In the genomic region with DNA sequence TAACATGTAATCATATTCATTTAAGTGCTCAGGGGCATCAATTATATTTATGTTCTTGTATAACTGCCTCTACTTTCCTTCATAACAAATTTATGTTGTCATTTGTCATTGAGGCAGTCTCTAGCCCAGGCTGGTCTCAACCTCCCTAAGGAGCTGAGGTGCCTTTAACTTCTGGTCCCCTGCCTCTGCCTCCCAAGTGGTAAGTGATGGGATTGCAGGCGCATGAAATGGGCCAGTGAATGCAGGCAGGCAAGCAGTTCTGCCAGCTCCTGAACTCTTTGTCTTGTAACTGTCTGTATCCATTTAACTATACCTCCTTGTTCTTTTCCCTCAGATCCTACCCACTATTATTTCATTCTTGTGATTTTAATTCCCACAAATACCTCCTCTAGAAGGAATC, we compare ENCODE assay signal across 11 mouse cellular contexts. TPM values are rescaled to one million over a fixed set of nuclear protein-coding genes. Genes with fewer than 3 reads are reported as not detected.
DNase-seq lines count a peak whose midpoint lies in the region; TF ChIP-seq lines count a peak whose summit lies in the region.
"Had no signal": no experiment of that assay in that cellular context is flagged by ENCODE, and none has a peak within 500 bp of the region (broad histone marks: within the 10 kb centered on the region; RNA-seq: fewer than 3 reads in every experiment).

No protein-coding gene starts in this region.

- no peak overlapping the region for H3K4me2 ChIP-seq in CH12.LX (ENCODE audit: insufficient read depth, low read depth, poor library complexity, severe bottlenecking)
- H3K4me2 ChIP-seq: hindbrain, embryonic 13.5 days; midbrain, embryonic 11.5 days had no signal

- no peaks in the 10 kb centered on the region for H3K4me1 ChIP-seq in CH12.LX (ENCODE audit: control insufficient read depth in 1 of 2, insufficient read depth in 2 of 2)
- H3K4me1 ChIP-seq in embryonic facial prominence, embryonic 10.5 days: peaks cover 3% of the 10 kb centered on the region; the same call in 1 of the 2 replicates
- H3K4me1 ChIP-seq: hindbrain, embryonic 13.5 days had no signal

- dilution Hi-C loops in CH12.LX (cut with MboI; ENCODE audit: extremely low pct_ligation_motif_present, extremely low pct_unique_long_range_greater_than_20kb, low sequenced_read_pairs): no loop called here

- H3K79me2 ChIP-seq in CH12.LX (replicated peaks; ENCODE audit: control insufficient read depth, extremely low read depth, insufficient read depth, poor library complexity, severe bottlenecking): no peaks in the 10 kb centered on the region

- H3K36me3 ChIP-seq in CH12.LX (replicated peaks in 1 of 2; ENCODE audit: control insufficient read depth in 1 of 2, insufficient read depth in 1 of 2, low read length in 1 of 2): no peaks in the 10 kb centered on the region
- H3K36me3 ChIP-seq in embryonic facial prominence, embryonic 10.5 days (replicated peaks): no peaks in the 10 kb centered on the region
- H3K36me3 ChIP-seq: hindbrain, embryonic 13.5 days had no signal

- H3K9ac ChIP-seq in CH12.LX (ENCODE audit: insufficient read depth, low read depth): no peak overlapping the region
- H3K9ac ChIP-seq: hindbrain, embryonic 13.5 days had no signal

- in situ Hi-C loops in CH12.LX (cut with MboI; ENCODE audit: low pct_ligation_motif_present, low pct_unique_long_range_greater_than_20kb, low sequenced_read_pairs): no loop called here

- 24% methylated on average over 1 of the region's 1 CpGs for WGBS in embryonic facial prominence, embryonic 10.5 days

- no peaks in the 10 kb centered on the region for H3K9me3 ChIP-seq in CH12.LX (replicated peaks; ENCODE audit: low read length)
- no peaks in the 10 kb centered on the region for H3K9me3 ChIP-seq in embryonic facial prominence, embryonic 10.5 days
- H3K9me3 ChIP-seq: hindbrain, embryonic 13.5 days had no signal

- H3K4me3 ChIP-seq in CH12.LX (replicated peaks in 1 of 3; ENCODE audit: low read depth in 2 of 3, low read length in 2 of 3, poor library complexity in 1 of 3): no peak overlapping the region
- no peak overlapping the region for H3K4me3 ChIP-seq in embryonic facial prominence, embryonic 10.5 days
- H3K4me3 ChIP-seq: hindbrain, embryonic 13.5 days had no signal

- no peak for TF ChIP-seq POLR2A in CH12.LX (IDR thresholded peaks at IDR 0.05; ENCODE audit: low read depth, low read length)

- TF ChIP-seq CTCF in CH12.LX (conservative IDR thresholded peaks at IDR 0.05 in 1 of 2, IDR thresholded peaks at IDR 0.05 in 1 of 2; ENCODE audit: low read depth in 2 of 2, low read length in 2 of 2): peak; percentile 36 to 51

- no peak; the same call in 1 of the 2 replicates for TF ChIP-seq RAD21 in CH12.LX (IDR thresholded peaks at IDR 0.05; ENCODE audit: low read depth, low read length)

- no peak overlapping the region for H3K27ac ChIP-seq in CH12.LX (ENCODE audit: insufficient read depth, low read depth)
- H3K27ac ChIP-seq in embryonic facial prominence, embryonic 10.5 days (replicated peaks): no peak overlapping the region
- H3K27ac ChIP-seq: hindbrain, embryonic 13.5 days had no signal

- H3K27me3 ChIP-seq in CH12.LX (replicated peaks): no peaks in the 10 kb centered on the region
- no peaks in the 10 kb centered on the region for H3K27me3 ChIP-seq in embryonic facial prominence, embryonic 10.5 days (replicated peaks; ENCODE audit: low read depth, poor library complexity, severe bottlenecking)
- H3K27me3 ChIP-seq: hindbrain, embryonic 13.5 days had no signal

- no peak for TF ChIP-seq EP300 in CH12.LX (IDR thresholded peaks at IDR 0.05; ENCODE audit: low read length)

- DNase-seq in kidney, postnatal 4 days: peak; percentile 16 to 20
- no peak for DNase-seq in kidney, adult 8-10 months
- DNase-seq in 3134 (ENCODE audit: extremely low read depth, insufficient read length, low spot score) (peak; percentile 15), CH12.LX (ENCODE audit: extremely low read depth) (peak; percentile 44)
- peak; percentile 47 for DNase-seq in embryonic facial prominence, embryonic 10.5 days (ENCODE audit: low spot score)
- no peak for DNase-seq in right cerebral cortex, postnatal 36 days (ENCODE audit: low spot score in 2 of 2)
- DNase-seq in ovary, postnatal 14 days (ENCODE audit: low spot score): no peak
- DNase-seq: adrenal gland, postnatal 10 days; gastrocnemius, postnatal 14 days had no signal

TF ChIP-seq in CH12.LX, 34 proteins besides CTCF, POLR2A, EP300 and RAD21:
- TF ChIP-seq MAFK (IDR thresholded peaks at IDR 0.05; ENCODE audit: insufficient replicate concordance, low read length) (no peak), TCF12 (IDR thresholded peaks at IDR 0.05; ENCODE audit: low read depth, low read length) (no peak), MYC (IDR thresholded peaks at IDR 0.05; ENCODE audit: low read depth, low read length) (no peak), MAZ (IDR thresholded peaks at IDR 0.05; ENCODE audit: low read depth, low read length) (no peak), MAX (IDR thresholded peaks at IDR 0.05; ENCODE audit: low read length) (no peak), SMC3 (IDR thresholded peaks at IDR 0.05; ENCODE audit: low read depth, low read length) (peak; percentile 18; the same call in 1 of the 2 replicates)

RNA-seq across cellular contexts. Expression of gene Prrx1, which starts 31.4 kb away (rescaled TPM):
- total RNA-seq in CH12.LX (2012; rRNA removed) (not detected in 2 replicates), CH12.LX (2014; rRNA removed) (not detected in 2 replicates)
- not detected in 2 replicates for polyA plus RNA-seq in CH12.LX (2012; ENCODE audit: insufficient read length, low read depth)
- 128 TPM in 2 replicates for polyA plus RNA-seq in embryonic facial prominence, embryonic 10.5 days (2016; fragmentation: Nextera tagmentation; extraction: Ambion mirVana)

RNA-seq across cellular contexts. Expression of gene Gorab, which starts 58.5 kb away (rescaled TPM):
- total RNA-seq in CH12.LX (2012; rRNA removed): 2.9 and 3.9 TPM in 2 replicates
- total RNA-seq in CH12.LX (2014; rRNA removed): 5.9 and 6.2 TPM in 2 replicates
- 5.8 and 5.9 TPM in 2 replicates for polyA plus RNA-seq in CH12.LX (2012; ENCODE audit: insufficient read length, low read depth)
- polyA plus RNA-seq in embryonic facial prominence, embryonic 10.5 days (2016; fragmentation: Nextera tagmentation; extraction: Ambion mirVana): 28.5 and 29.1 TPM in 2 replicates

Comparison
In these comparisons a context has a peak if more than half of its experiments do, and no peak if none do; other contexts are left out.
1. DNase-seq: peak in kidney, postnatal 4 days (2 of 2), 3134 (single experiment), CH12.LX (single experiment) and embryonic facial prominence, embryonic 10.5 days (single experiment); none in kidney, adult 8-10 months (0 of 2), right cerebral cortex, postnatal 36 days (0 of 2) and ovary, postnatal 14 days (single experiment).
2. RNA of gene Prrx1, which starts 31.4 kb away (polyA plus RNA-seq): 128 TPM in embryonic facial prominence, embryonic 10.5 days; not detected in CH12.LX; every median in the first group is over 100 times any median in the second.